ENCODE assay signal across 8 mouse cellular contexts in the genomic region with DNA sequence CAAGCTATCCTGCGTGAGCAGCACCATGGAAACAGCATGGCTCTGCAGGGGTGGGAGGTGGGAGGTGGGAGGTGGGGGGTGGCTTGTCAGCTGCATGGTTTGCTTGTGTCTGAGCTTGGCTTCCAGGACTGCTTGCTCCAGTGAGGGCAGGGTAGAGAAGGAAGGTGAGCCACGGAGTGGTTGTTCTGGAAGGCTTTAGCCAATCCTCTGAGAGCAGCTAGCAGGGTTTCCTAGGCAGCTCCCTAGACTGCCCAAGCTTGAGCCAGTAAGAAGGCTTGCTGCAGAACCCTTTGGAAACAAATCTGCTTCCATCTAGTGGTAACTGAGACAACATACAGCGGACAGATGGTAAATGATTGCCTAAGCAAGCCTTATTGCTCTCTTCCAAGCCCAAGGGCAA.
A peak's percentile ranks its signal among the peaks of the same experiment; 100 is the strongest.
DNase-seq lines count a peak whose midpoint lies in the region; ATAC-seq and TF ChIP-seq lines count a peak whose summit lies in the region.

No protein-coding gene starts in this region.

- DNase-seq in CH12.LX (ENCODE audit: extremely low read depth), result peak; percentile 59
- peak; percentile 14 for DNase-seq in cerebellum, adult 11-12 months
- DNase-seq in forelimb bud, embryonic 11.5 days (ENCODE audit: low read depth, low spot score), result peak; percentile 78
- peak; percentile 43 to 79 for DNase-seq in layer of hippocampus, postnatal 14 days (ENCODE audit: low spot score in 2 of 2)
- DNase-seq in right cerebral cortex, adult 18-20 months, result peak; percentile 79
- no peak for DNase-seq in B cell, adult 2 months

- peak; percentile 98 for ATAC-seq in hindbrain, embryonic 15.5 days (ENCODE audit: low FRiP score, low read depth)
- ATAC-seq in lung, embryonic 16.5 days (ENCODE audit: low read depth), result peak; percentile 98

- TF ChIP-seq POLR2A in CH12.LX (IDR thresholded peaks at IDR 0.05; ENCODE audit: low read depth, low read length), result no peak

- H3K79me2 ChIP-seq in CH12.LX (replicated peaks; ENCODE audit: control insufficient read depth, extremely low read depth, insufficient read depth, poor library complexity, severe bottlenecking), result no peaks in the 10 kb centered on the region

- H3K27ac ChIP-seq in CH12.LX (ENCODE audit: insufficient read depth, low read depth), result no peak overlapping the region
- no peak overlapping the region for H3K27ac ChIP-seq in hindbrain, embryonic 15.5 days (replicated peaks)
- H3K27ac ChIP-seq in lung, embryonic 16.5 days (ENCODE audit: low read length), result no peak overlapping the region

- no peak overlapping the region for H3K9ac ChIP-seq in CH12.LX (ENCODE audit: insufficient read depth, low read depth)
- no peak overlapping the region for H3K9ac ChIP-seq in hindbrain, embryonic 15.5 days
- H3K9ac ChIP-seq in lung, embryonic 16.5 days (ENCODE audit: low read length), result no peak overlapping the region

- TF ChIP-seq CTCF in CH12.LX (conservative IDR thresholded peaks at IDR 0.05 in 1 of 2, IDR thresholded peaks at IDR 0.05 in 1 of 2; ENCODE audit: low read depth in 2 of 2, low read length in 2 of 2), result peak; percentile 18 to 76; a peak in 3 of 4 replicates

- H3K36me3 ChIP-seq in CH12.LX (replicated peaks in 1 of 2; ENCODE audit: control insufficient read depth in 1 of 2, insufficient read depth in 1 of 2, low read length in 1 of 2), result no peaks in the 10 kb centered on the region
- H3K36me3 ChIP-seq in hindbrain, embryonic 15.5 days, result no peaks in the 10 kb centered on the region
- no peaks in the 10 kb centered on the region for H3K36me3 ChIP-seq in lung, embryonic 16.5 days (ENCODE audit: control insufficient read depth, insufficient read depth, low read length)

- 5% methylated on average over 3 of the region's 3 CpGs for WGBS in hindbrain, embryonic 15.5 days
- WGBS in lung, embryonic 16.5 days, result 12% methylated on average over 3 of the region's 3 CpGs

- H3K9me3 ChIP-seq in CH12.LX (replicated peaks; ENCODE audit: low read length), result no peaks in the 10 kb centered on the region
- no peaks in the 10 kb centered on the region for H3K9me3 ChIP-seq in hindbrain, embryonic 15.5 days
- no peaks in the 10 kb centered on the region for H3K9me3 ChIP-seq in lung, embryonic 16.5 days (ENCODE audit: control insufficient read depth, low read length)

- H3K4me1 ChIP-seq in CH12.LX (ENCODE audit: control insufficient read depth in 1 of 2, insufficient read depth in 2 of 2), result no peaks in the 10 kb centered on the region
- peaks cover 5% of the 10 kb centered on the region for H3K4me1 ChIP-seq in hindbrain, embryonic 15.5 days (replicated peaks)
- H3K4me1 ChIP-seq in lung, embryonic 16.5 days (replicated peaks; ENCODE audit: control insufficient read depth, insufficient read depth, low read length), result no peaks in the 10 kb centered on the region

- dilution Hi-C loops in CH12.LX (cut with MboI; ENCODE audit: extremely low pct_ligation_motif_present, extremely low pct_unique_long_range_greater_than_20kb, low sequenced_read_pairs), result no loop called here

- TF ChIP-seq EP300 in CH12.LX (IDR thresholded peaks at IDR 0.05; ENCODE audit: low read length), result no peak

- in situ Hi-C loops in CH12.LX (cut with MboI; ENCODE audit: low pct_ligation_motif_present, low pct_unique_long_range_greater_than_20kb, low sequenced_read_pairs), result loop anchor here (25.0 kb wide), 1 partner anchor 720 kb away; the partner anchor contains the start of gene Fignl1

- no peak overlapping the region for H3K4me3 ChIP-seq in CH12.LX (replicated peaks in 1 of 3; ENCODE audit: low read depth in 2 of 3, low read length in 2 of 3, poor library complexity in 1 of 3)
- no peak overlapping the region for H3K4me3 ChIP-seq in hindbrain, embryonic 15.5 days
- H3K4me3 ChIP-seq in lung, embryonic 16.5 days (ENCODE audit: low read length), result no peak overlapping the region

- peak; percentile 77 for TF ChIP-seq RAD21 in CH12.LX (IDR thresholded peaks at IDR 0.05; ENCODE audit: low read depth, low read length)

- H3K27me3 ChIP-seq in CH12.LX (replicated peaks), result no peaks in the 10 kb centered on the region
- H3K27me3 ChIP-seq in hindbrain, embryonic 15.5 days, result no peaks in the 10 kb centered on the region
- H3K27me3 ChIP-seq in lung, embryonic 16.5 days (ENCODE audit: control insufficient read depth, insufficient read depth, low read depth, low read length), result no peaks in the 10 kb centered on the region

- H3K4me2 ChIP-seq in CH12.LX (ENCODE audit: insufficient read depth, low read depth, poor library complexity, severe bottlenecking), result no peak overlapping the region
- peak overlapping the region; percentile 26; the same call in 1 of the 2 replicates for H3K4me2 ChIP-seq in hindbrain, embryonic 15.5 days
- no peak overlapping the region for H3K4me2 ChIP-seq in lung, embryonic 16.5 days (ENCODE audit: low read depth, low read length)

TF ChIP-seq in CH12.LX, 34 proteins besides CTCF, POLR2A, EP300 and RAD21:
- no peak for TF ChIP-seq POLR2AphosphoS2 (IDR thresholded peaks at IDR 0.05; ENCODE audit: low read depth, low read length)
- peak; percentile 63 for TF ChIP-seq SMC3 (IDR thresholded peaks at IDR 0.05; ENCODE audit: low read depth, low read length)

Comparison
In these comparisons a context has a peak if more than half of its experiments do, and no peak if none do; other contexts are left out.
1. DNase-seq: peak in CH12.LX (single experiment), cerebellum, adult 11-12 months (single experiment), forelimb bud, embryonic 11.5 days (single experiment), layer of hippocampus, postnatal 14 days (2 of 2) and right cerebral cortex, adult 18-20 months (single experiment); none in B cell, adult 2 months (0 of 2).